Mouse (Mus musculus) stomach, embryonic 15.5 days (tissue): ENCODE measurements around the gene Nf2. TPM values are rescaled to one million over a fixed set of nuclear protein-coding genes. Genes with fewer than 3 reads are reported as not detected.
A peak's percentile ranks its signal among the peaks of the same experiment; 100 is the strongest.

Experiments used
- ATAC-seq: fragments of 200-750 bp; cut with Nextera tagmentation; 2 replicates; pipeline ENCODE4 v1.8.0; 2017; ENCODE audit warnings: low read depth, moderate number of reproducible peaks, moderate TSS enrichment; ENCODE audit not compliant: insufficient read depth, low FRiP score
- H3K27ac ChIP-seq: fragments of 300-500 bp; sonication (generic); 2 replicates; pipeline ENCODE4 v1.5.1; 2015; ENCODE audit warnings: mild to moderate bottlenecking, inconsistent platforms
- H3K27me3 ChIP-seq: fragments of 300-500 bp; sonication (generic); replicated peaks from 2 replicates; pipeline ENCODE4 v1.6.1; 2015; ENCODE audit warnings: inconsistent platforms
- H3K36me3 ChIP-seq: fragments of 300-500 bp; sonication (generic); 2 replicates; pipeline ENCODE4 v1.6.1; 2015; ENCODE audit warnings: inconsistent platforms
- H3K4me1 ChIP-seq: fragments of 300-500 bp; sonication (generic); 2 replicates; pipeline ENCODE4 v1.6.1; 2015; ENCODE audit warnings: inconsistent platforms
- H3K4me2 ChIP-seq: fragments of 300-500 bp; sonication (generic); 2 replicates; pipeline ENCODE4 v1.6.1; 2015; ENCODE audit warnings: mild to moderate bottlenecking, inconsistent platforms
- H3K4me3 ChIP-seq: fragments of 300-500 bp; sonication (generic); replicated peaks from 2 replicates; pipeline ENCODE4 v1.5.1; 2015; ENCODE audit warnings: inconsistent platforms
- H3K9ac ChIP-seq: fragments of 300-500 bp; sonication (generic); 2 replicates; pipeline ENCODE4 v1.6.1; 2015; ENCODE audit warnings: inconsistent platforms
- H3K9me3 ChIP-seq: fragments of 300-500 bp; sonication (generic); 2 replicates; pipeline ENCODE4 v1.6.1; 2016; ENCODE audit warnings: inconsistent platforms
- WGBS: fragments of 180-500 bp; shearing (Covaris S2); methylation state at CpG from one replicate; pipeline ENCODE4 v1.1.7; 2015; 5-methylcytosine and 5-hydroxymethylcytosine counted together
- polyA plus RNA-seq: library from polyadenylated mRNA; unstranded; fragments of >200 nt; fragmentation: Nextera tagmentation; extraction: Ambion mirVana; gene quantifications from 2 replicates; pipeline ENCODE4 v1.2.1, GENCODE M21; 2015

The Nf2 gene
- polyA plus RNA-seq, 1 experiment from 2014 or later = 38.6 TPM

GRCm38 (mm10) chr11:4771756-4772155, 77.6 kb downstream of the Nf2 start:
- Histone ChIP-seq H3K9ac (no peak overlapping the region), H3K27ac (no peak overlapping the region), H3K36me3 (peaks cover 6% of the 10 kb centered on the region; the same call in 1 of the 2 replicates), H3K9me3 (no peaks in the 10 kb centered on the region), H3K27me3 (no peaks in the 10 kb centered on the region), H3K4me2 (no peak overlapping the region), H3K4me3 (no peak overlapping the region), H3K4me1 (no peaks in the 10 kb centered on the region)
- WGBS = 73% methylated on average over 7 of the region's 7 CpGs
- no peak for ATAC-seq

DNA sequence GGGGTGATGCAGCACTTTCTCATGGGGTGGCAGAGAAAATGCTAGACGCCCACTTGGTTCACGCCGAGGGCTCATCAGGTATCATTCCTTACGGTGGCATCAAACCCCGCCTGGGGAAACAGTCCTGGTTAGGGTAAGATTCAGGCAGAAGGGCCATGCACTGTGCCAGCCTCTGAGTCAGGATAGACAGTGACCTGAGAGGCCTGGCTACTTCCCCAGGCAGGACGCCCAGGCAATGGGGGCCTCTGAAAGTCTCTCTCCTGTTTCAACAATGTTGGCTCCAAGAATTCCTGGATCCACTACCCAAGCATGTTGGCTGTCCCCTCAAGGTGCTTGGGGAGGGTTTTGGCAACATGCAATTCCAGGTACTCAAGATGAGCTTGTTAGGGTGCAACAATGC, 79.5 kb downstream of the Nf2 start:
- Histone ChIP-seq H3K9ac (no peak overlapping the region), H3K4me2 (no peak overlapping the region), H3K9me3 (no peaks in the 10 kb centered on the region), H3K4me1 (no peaks in the 10 kb centered on the region), H3K27me3 (no peaks in the 10 kb centered on the region), H3K4me3 (no peak overlapping the region), H3K36me3 (no peaks in the 10 kb centered on the region), H3K27ac (no peak overlapping the region)
- WGBS = 91% methylated on average over 6 of the region's 6 CpGs
- ATAC-seq = no peak

- no peaks in the 10 kb centered on the region for H3K9me3 ChIP-seq
- no peak overlapping the region for H3K4me2 ChIP-seq
- 73% methylated on average over 7 of the region's 7 CpGs for WGBS
- H3K27ac ChIP-seq = no peak overlapping the region
- ATAC-seq = no peak
- no peaks in the 10 kb centered on the region for H3K4me1 ChIP-seq
- no peaks in the 10 kb centered on the region for H3K27me3 ChIP-seq
- H3K4me3 ChIP-seq = no peak overlapping the region
- no peak overlapping the region for H3K9ac ChIP-seq
- H3K36me3 ChIP-seq = no peaks in the 10 kb centered on the region
These were observed 80.0 kb downstream of the Nf2 start for GRCm38 (mm10) chr11:4769293-4769692.

- Histone ChIP-seq H3K9ac (no peak overlapping the region), H3K4me2 (no peak overlapping the region), H3K27me3 (no peaks in the 10 kb centered on the region), H3K4me1 (no peaks in the 10 kb centered on the region), H3K9me3 (no peaks in the 10 kb centered on the region), H3K27ac (no peak overlapping the region), H3K36me3 (no peaks in the 10 kb centered on the region), H3K4me3 (no peak overlapping the region)
- WGBS = 84% methylated on average over 4 of the region's 4 CpGs
- no peak for ATAC-seq
These were observed 80.9 kb downstream of the Nf2 start for GRCm38 (mm10) chr11:4768399-4768798.

DNA sequence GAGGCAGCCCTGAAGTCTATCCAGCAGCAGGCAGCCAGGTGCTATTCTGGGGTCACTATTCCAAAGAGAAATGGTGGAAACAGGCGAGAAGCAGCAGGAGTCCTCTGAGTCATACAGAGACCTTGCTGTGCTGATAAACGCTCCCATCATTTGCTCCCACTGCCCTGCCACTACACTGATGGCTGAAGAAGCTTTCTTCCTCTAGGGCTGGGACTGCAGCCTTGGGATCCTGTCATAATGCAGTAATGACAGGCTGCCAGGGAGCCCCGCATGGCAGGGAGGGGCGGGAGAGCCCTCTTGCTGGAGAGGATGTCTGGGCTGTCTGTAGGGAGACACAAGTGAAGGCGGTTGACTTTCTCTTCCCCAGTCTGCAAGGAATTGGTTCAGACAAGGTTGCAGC, 84.9 kb downstream of the Nf2 start:
- peaks cover 13% of the 10 kb centered on the region for H3K27me3 ChIP-seq
- no peak overlapping the region for H3K27ac ChIP-seq
- no peak overlapping the region for H3K4me2 ChIP-seq
- H3K36me3 ChIP-seq = no peaks in the 10 kb centered on the region
- 53% methylated on average over 5 of the region's 5 CpGs for WGBS
- no peak for ATAC-seq
- no peak overlapping the region for H3K4me3 ChIP-seq
- H3K9me3 ChIP-seq = no peaks in the 10 kb centered on the region
- no peak overlapping the region for H3K9ac ChIP-seq
- H3K4me1 ChIP-seq = peaks cover 6% of the 10 kb centered on the region

- Histone ChIP-seq H3K4me1 (peaks cover 6% of the 10 kb centered on the region), H3K27me3 (peaks cover 13% of the 10 kb centered on the region), H3K9me3 (no peaks in the 10 kb centered on the region), H3K27ac (no peak overlapping the region), H3K9ac (no peak overlapping the region), H3K36me3 (no peaks in the 10 kb centered on the region), H3K4me3 (no peak overlapping the region), H3K4me2 (no peak overlapping the region)
- no peak for ATAC-seq
- WGBS = 14% methylated on average over 5 of the region's 5 CpGs
These were observed 85.7 kb downstream of the Nf2 start for GRCm38 (mm10) chr11:4763631-4764030.

DNA sequence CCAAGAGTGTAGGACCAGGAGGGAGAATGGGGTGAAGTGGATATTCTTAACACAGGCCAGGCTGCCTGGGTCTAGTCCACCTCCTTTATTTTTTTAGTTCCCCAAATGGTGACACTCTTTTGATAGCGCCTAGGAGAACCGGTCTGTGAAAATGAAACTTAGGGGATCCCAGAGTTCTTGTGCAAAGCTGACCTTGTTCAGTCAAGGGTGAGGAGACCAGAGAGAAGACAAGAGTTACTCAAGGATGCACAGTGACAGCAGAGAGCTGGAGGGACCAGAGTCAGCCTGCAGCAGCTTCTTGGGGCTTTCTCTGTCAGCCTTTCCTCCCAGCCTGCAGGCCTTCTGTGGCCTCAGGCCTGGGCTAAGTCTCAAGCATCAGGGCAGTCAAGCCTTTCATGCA, 86.8 kb downstream of the Nf2 start:
- ATAC-seq = no peak
- no peak overlapping the region for H3K27ac ChIP-seq
- no peak overlapping the region for H3K9ac ChIP-seq
- peaks cover 6% of the 10 kb centered on the region for H3K4me1 ChIP-seq
- no peak overlapping the region for H3K4me2 ChIP-seq
- H3K36me3 ChIP-seq = no peaks in the 10 kb centered on the region
- WGBS = 22% methylated on average over 2 of the region's 2 CpGs
- H3K4me3 ChIP-seq = no peak overlapping the region
- H3K27me3 ChIP-seq = peaks cover 13% of the 10 kb centered on the region
- no peaks in the 10 kb centered on the region for H3K9me3 ChIP-seq

DNA sequence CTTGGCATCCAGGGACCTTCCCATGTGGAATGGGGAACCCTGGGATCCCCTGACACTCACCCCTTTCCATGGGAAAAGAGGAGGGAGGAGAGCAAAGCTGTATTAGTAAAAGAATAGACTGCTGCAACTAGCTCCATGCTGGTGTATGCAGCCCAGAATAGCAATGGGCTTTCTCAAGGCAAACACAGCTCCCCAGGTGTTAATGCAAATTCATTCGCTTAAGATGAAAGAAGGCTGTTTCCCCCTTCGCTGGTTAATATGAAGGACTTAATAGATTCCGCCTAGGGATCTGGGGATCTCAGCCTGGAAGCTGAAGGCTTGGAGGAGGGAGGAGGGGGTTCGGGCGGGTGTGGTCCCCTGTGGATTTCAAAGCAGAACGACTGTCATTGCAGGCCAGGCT, 87.3 kb downstream of the Nf2 start:
- 17% methylated on average over 6 of the region's 6 CpGs for WGBS
- H3K4me1 ChIP-seq = peaks cover 6% of the 10 kb centered on the region
- H3K4me3 ChIP-seq = no peak overlapping the region
- no peaks in the 10 kb centered on the region for H3K36me3 ChIP-seq
- ATAC-seq = no peak
- no peak overlapping the region for H3K27ac ChIP-seq
- no peak overlapping the region for H3K9ac ChIP-seq
- H3K9me3 ChIP-seq = no peaks in the 10 kb centered on the region
- H3K27me3 ChIP-seq = peaks cover 13% of the 10 kb centered on the region
- H3K4me2 ChIP-seq = no peak overlapping the region

GRCm38 (mm10) chr11:4760438-4760837, 88.9 kb downstream of the Nf2 start:
- 22% methylated on average over 4 of the region's 4 CpGs for WGBS
- H3K36me3 ChIP-seq = no peaks in the 10 kb centered on the region
- H3K27ac ChIP-seq = no peak overlapping the region
- peak; percentile 27; the same call in 1 of the 2 replicates for ATAC-seq
- H3K4me1 ChIP-seq = peaks cover 6% of the 10 kb centered on the region
- H3K27me3 ChIP-seq = peaks cover 13% of the 10 kb centered on the region
- H3K9ac ChIP-seq = no peak overlapping the region
- H3K4me3 ChIP-seq = no peak overlapping the region
- H3K9me3 ChIP-seq = no peaks in the 10 kb centered on the region
- no peak overlapping the region for H3K4me2 ChIP-seq

DNA sequence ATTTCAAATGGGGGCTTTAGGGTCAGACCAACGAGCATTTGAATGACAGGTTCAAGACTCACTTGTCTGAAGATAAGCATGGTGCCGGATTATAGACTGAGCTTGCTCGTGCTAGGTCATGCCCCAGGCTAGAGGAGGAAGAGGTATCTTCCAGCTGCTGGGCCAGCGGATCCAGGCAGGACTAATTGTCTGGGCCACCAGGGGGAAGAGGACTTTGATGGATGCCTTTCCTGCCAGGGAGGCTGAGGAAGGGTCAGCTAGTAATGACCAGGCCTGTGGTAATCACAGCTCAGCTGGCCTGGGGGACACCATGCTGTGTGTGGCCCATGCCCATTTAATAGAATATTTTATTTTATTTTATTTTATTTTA, 91.6 kb downstream of the Nf2 start:
- ATAC-seq = no peak
- Histone ChIP-seq H3K36me3 (no peaks in the 10 kb centered on the region), H3K9ac (no peak overlapping the region), H3K4me2 (no peak overlapping the region), H3K27me3 (peaks cover 10% of the 10 kb centered on the region), H3K9me3 (no peaks in the 10 kb centered on the region), H3K27ac (no peak overlapping the region), H3K4me1 (peaks cover 6% of the 10 kb centered on the region), H3K4me3 (no peak overlapping the region)
- WGBS = 19% methylated on average over 4 of the region's 4 CpGs

DNA sequence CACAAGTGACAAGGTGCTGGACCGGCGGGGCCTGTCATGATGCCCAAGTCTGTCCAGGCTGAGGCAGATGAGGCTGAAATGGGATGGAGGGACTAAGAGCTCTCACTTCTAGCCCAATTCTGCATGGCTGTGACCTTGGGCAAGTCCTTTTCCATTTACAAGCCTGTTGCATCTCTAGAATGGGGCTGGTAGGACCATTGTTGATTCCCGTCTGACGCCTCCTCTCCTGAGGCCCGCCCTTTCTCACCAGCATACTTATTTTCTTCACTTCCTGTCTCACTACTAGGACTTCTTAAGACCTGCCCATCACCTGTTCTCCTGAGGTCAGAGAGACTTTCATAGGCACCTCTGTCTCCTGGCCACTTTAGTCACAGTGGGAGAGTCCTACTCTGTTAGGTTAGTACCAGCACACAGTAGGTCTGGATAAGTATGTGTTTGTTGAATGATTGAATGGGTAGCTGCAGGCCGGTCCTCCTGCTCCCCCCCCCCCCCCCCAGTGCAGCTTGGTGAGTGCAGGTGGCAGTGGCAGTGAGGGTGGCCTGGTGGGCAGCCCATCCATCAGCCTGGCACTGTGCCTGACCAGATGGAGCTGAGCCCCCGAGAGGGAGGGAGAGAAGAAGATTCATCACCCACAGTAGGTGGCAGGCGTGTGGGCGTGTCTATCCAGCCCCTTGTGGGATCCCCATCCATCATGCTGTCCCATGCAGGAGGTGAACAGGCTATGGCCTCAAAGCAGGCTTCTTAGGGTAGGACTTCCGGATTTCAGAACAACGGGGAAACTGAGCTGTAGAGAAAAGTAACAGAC, 92.2 kb downstream of the Nf2 start:
- no peak overlapping the region for H3K4me3 ChIP-seq
- no peak overlapping the region for H3K27ac ChIP-seq
- 34% methylated on average over 11 of the region's 11 CpGs for WGBS
- peaks cover 9% of the 10 kb centered on the region for H3K27me3 ChIP-seq
- H3K9me3 ChIP-seq = no peaks in the 10 kb centered on the region
- H3K9ac ChIP-seq = no peak overlapping the region
- ATAC-seq = no peak
- no peaks in the 10 kb centered on the region for H3K36me3 ChIP-seq
- no peak overlapping the region for H3K4me2 ChIP-seq
- peaks cover 6% of the 10 kb centered on the region for H3K4me1 ChIP-seq

DNA sequence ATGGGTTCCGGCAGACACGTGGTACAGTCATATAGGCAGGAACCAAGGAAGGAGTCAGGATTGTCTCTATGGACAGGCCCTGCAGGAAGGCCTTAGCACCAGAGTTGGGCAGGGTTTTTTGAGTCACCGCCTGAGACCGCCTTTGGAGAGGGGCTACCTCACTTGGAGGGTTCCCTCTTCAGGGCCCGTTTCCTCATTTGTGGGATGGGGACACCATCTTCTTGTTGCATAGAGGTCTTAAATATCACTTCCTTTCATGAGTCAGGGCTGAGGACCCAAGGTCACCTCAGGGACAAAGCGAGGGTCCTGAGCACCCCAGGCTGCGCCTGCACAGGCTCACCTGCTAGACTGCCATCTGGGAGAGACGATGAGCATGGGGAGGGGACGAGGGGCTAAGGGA, 92.9 kb downstream of the Nf2 start:
- no peak overlapping the region for H3K27ac ChIP-seq
- ATAC-seq = no peak
- H3K4me3 ChIP-seq = no peak overlapping the region
- peaks cover 5% of the 10 kb centered on the region for H3K27me3 ChIP-seq
- peaks cover 6% of the 10 kb centered on the region for H3K4me1 ChIP-seq
- no peak overlapping the region for H3K4me2 ChIP-seq
- H3K36me3 ChIP-seq = no peaks in the 10 kb centered on the region
- 73% methylated on average over 9 of the region's 9 CpGs for WGBS
- no peak overlapping the region for H3K9ac ChIP-seq
- no peaks in the 10 kb centered on the region for H3K9me3 ChIP-seq

DNA sequence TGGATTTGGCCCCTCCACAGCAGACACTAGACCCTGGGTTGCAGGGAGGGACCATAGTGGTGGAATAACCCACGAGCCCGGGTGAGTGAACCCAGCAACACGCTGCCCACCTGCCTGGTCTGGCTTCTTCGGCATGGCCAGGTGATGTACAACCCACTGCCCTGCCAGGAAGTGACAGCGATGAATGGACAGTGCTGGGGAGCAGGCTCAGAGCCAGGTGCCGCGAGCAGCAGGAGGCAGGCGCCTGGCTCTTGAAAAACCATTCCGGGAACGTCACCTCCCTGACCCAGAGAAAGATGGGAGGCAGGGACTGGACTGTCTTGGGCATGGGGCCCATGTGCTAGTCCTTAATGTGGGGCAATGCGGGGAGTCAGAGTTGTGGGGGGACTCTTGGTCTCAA, 94.5 kb downstream of the Nf2 start:
- H3K4me2 ChIP-seq = no peak overlapping the region
- H3K36me3 ChIP-seq = no peaks in the 10 kb centered on the region
- H3K4me1 ChIP-seq = no peaks in the 10 kb centered on the region
- no peaks in the 10 kb centered on the region for H3K9me3 ChIP-seq
- H3K9ac ChIP-seq = no peak overlapping the region
- H3K27ac ChIP-seq = no peak overlapping the region
- no peak for ATAC-seq
- 68% methylated on average over 11 of the region's 11 CpGs for WGBS
- no peak overlapping the region for H3K4me3 ChIP-seq
- H3K27me3 ChIP-seq = peaks cover 12% of the 10 kb centered on the region
